Mouse (Mus musculus) sigmoid colon, adult 10 weeks (tissue): ENCODE data around the gene Fut8. TPM values are rescaled to one million over a fixed set of nuclear protein-coding genes. Genes with fewer than 3 reads are reported as not detected.

ENCODE experiments used
- polyA plus RNA-seq: library from polyadenylated mRNA; stranded (reverse); fragments of 350-450 nt; fragmentation: Illumina TruSeq; extraction: RNeasy Lipid Tissue Mini Kit (QIAGEN cat#74804); gene quantifications from one replicate; pipeline ENCODE4 v1.2.3, GENCODE M21; 2014; ENCODE audit warnings: low read depth, low replicate concordance

The Fut8 gene
- 282 TPM for polyA plus RNA-seq

GRCm38 (mm10) chr12:77237950-77238530, at the start of gene Fut8:
Fut8 (plus strand) TSS chr12:77238125.

